Mouse (Mus musculus) erythroblast, embryonic 14.5 days (primary cell): ENCODE results near the gene Rps6kb1.

Experiments
- GATA1 ChIP-seq: IDR thresholded peaks from 2 replicates; pipeline ENCODE4 v1.6.1; 2012; ENCODE audit warnings: low read length, inconsistent platforms, mixed read lengths
- TAL1 ChIP-seq: IDR thresholded peaks from 3 replicates; pipeline ENCODE4 v1.6.1; 2012; ENCODE audit warnings: low read length, inconsistent platforms, mixed read lengths

GRCm38 (mm10) chr11:86453991-86454390 lies 90.6 kb downstream of the Rps6kb1 start:
- TF ChIP-seq GATA1 (no peak), TAL1 (no peak)
